Mouse (Mus musculus) right cerebral cortex, postnatal 14 days (tissue): ENCODE data around the gene Chst11.

ENCODE experiments used
- DNase-seq: peaks from one replicate; pipeline ENCODE4 v3.0.0; 2022

The Chst11 gene

DNA sequence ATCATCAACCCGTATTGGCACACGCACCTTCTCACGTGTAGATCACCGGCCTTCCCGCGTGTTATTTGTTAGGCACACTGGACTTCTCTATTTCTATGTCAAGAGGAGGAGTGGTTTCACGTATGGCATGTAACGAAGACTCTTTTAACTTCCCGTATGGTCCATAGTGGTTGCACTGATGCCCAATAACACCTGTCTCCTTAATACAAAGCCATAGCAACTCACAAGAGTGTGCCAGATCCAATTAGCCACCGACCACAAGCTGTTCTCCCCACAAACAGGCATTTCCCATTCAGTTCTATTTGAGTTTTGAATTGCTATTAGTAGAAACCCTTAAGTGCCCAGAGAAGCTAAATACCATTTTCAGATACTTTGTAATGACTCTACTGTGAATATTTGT lies 234.9 kb downstream of the Chst11 start:
- no peak for DNase-seq

DNA sequence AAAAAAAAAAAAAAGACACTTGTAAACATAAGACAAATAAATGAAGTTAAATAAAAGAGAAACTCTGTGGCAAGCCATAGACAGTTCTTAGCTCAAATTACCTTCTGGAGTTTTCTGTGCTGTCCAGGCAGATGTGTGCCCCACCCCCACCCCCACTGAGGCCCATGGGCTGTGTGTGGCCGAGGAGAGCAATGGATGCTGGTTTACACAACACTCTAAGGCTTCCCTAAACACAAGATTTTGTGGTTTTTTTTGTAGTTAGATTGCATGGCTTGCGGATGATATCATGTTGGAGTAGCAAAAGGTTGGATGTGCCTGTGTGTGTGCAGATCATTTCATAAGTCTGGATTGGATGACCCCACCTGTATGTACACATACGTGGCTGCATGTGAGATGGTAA lies 235.5 kb downstream of the Chst11 start:
- DNase-seq, result no peak

DNA sequence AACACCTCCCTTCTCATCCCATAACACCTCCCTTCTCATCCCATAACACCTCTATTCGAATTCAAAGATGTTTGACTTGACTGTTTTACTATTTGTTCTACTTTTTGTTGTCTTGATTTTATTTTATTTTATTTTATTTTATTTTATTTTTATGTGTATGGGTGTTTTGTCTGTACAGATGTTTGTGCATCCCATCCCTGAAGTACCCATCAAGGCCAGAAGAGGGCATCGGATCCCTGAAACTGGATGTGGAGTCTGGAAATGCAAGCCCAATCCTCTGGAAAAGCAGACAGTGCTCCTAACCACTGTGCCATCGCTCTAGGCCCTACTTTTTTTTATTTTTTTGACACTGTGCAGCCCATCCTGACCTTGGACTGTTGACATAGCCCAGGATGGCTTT lies 239.7 kb downstream of the Chst11 start:
- peak; percentile 34 for DNase-seq

DNA sequence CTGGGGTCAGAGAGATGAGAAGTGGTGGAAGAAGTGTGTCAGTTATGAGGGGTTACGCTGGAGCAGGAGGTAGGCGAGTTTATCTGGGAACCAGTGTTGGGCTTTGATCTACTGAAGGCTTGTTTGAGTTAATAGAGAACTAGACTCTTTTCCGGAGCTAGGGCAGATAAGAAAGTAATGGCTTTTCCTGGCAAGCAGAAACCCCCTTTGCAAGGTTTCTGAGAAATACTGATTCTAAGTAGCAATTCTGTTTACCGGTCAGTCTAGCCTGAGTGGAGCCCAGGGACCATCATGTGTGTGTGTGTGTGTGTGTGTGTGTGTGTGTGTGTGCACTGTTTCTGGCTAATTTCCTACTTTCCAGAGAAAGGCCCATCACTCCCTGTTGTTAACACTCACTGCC lies 243.3 kb downstream of the Chst11 start:
- no peak for DNase-seq

DNA sequence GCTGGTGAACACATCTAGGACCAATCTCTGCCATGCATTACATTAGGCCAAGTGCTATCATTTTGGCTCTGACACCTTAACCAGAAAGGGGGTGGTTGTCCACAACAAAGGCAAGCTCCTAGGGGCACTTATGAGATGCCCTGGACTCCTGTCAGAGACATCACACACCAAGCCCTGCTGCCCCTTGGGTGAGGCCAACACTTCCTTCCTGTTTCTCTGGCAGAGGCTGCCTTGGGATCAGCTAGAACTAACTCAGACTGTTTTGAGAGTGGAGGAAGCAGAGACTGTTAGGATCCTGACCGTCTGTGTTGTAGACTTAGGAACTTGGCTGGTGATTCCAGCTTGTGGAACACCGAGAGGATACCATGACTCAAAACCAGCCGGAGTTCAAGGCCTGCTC lies 248.7 kb downstream of the Chst11 start:
- DNase-seq, result no peak

DNA sequence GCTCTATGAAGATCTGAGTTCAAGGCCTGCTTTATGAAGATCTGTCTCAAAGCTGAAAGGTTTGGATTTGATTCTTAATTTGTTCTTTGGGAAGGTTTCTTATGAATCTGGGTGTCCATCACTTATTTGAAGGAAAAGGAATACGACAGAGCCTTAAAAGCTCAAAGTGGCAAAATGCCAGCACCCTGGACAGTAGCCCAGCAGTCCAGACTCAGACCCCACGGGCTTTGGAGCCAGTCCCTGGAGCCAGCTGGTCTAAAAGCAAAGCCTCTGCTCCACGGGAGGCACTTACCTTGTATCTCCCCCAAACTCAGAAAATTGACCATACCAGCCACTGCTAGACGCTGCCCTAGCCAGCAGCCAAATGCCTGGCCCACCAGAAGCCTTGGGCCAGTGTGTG lies 249.1 kb downstream of the Chst11 start:
- no peak for DNase-seq

DNA sequence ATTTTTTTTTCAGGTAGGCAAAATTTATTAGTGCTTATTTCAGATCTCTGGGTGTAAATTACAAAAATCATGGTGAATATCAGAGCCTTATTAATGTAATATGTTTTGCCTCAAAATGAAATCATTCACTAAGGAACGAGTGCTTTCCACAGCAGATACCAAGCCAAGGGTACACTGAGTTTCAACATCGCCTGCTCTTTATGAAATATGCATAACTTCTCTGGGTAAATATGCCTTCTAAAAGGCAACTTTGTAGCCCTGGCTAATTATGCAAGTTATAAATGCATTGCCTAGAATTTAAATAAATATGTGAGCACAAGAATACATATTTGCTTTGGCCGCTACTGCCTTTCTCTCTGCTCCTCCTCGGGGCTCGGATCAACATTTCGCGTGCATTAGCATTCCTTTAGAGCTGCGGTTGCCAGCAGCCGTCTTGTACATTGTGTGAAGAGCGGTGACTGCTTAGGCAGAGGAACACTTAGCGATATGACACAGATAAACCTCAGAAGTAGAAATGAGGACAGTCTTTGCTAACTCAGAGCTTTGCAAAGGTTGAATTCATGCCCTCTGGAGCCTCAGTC lies 256.9 kb downstream of the Chst11 start:
- no peak for DNase-seq

DNA sequence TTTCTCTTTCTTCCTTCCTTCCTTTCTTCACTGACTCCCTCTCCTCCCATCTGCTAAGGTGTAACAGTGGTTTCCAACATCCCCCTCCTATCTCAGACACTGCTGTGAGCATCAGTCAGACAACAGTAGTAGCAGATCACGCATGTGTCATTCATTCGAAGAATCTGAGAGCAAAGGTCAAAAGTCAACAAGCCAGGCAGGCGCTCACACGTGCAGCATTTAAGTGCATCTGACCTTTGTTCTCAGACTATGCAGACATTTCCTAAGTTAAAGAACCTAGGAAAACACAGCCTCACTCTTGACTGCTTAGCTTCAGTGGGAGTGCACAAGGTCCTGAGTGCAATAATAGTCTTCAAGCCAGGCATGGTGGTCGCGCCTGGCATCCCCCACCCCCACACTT lies 258.8 kb downstream of the Chst11 start:
- no peak for DNase-seq
